Mouse (Mus musculus): ENCODE results near the gene Zfp706.

GRCm38 (mm10) chr15:36991353-36991752 is 16.2 kb downstream of the Zfp706 start:
- TF ChIP-seq MYOG (IDR thresholded peaks at IDR 0.05; ENCODE audit: control insufficient read depth, extremely low read depth, insufficient read length) (no peak), CTCF (IDR thresholded peaks at IDR 0.05; ENCODE audit: control insufficient read depth, insufficient read depth, insufficient read length) (no peak), MAX (IDR thresholded peaks at IDR 0.05) (no peak)

All from C2C12 (cell line).